Mouse (Mus musculus): ENCODE measurements around the gene Slbp.

Gene Slbp

GRCm38 (mm10) chr5:33681044-33681443, 28.7 kb upstream of the Slbp start:
- CTCF ChIA-PET: no interaction called here

- CTCF ChIA-PET: no interaction called here
Measured at GRCm38 (mm10) chr5:33678244-33678643, 25.9 kb upstream of the Slbp start.

DNA sequence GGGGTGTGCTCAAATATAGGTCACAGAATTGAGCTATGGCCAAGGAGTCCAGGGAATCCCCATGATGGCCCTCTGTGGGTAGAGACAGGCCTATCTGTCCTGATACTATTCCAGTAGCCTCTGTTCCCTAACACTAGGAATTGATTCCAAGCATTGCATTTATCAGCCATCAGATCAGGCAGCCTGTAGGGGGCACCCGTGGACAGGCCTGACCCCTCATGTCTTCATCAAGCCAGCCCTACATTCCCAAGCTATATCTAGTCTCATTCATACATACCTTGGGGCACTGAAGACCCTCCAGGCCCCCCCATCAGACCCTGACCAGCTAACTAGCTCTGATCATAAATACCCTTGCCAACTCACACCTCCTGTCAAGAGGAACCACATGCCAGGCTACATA, 23.6 kb upstream of the Slbp start:
- CTCF ChIA-PET: no interaction called here

DNA sequence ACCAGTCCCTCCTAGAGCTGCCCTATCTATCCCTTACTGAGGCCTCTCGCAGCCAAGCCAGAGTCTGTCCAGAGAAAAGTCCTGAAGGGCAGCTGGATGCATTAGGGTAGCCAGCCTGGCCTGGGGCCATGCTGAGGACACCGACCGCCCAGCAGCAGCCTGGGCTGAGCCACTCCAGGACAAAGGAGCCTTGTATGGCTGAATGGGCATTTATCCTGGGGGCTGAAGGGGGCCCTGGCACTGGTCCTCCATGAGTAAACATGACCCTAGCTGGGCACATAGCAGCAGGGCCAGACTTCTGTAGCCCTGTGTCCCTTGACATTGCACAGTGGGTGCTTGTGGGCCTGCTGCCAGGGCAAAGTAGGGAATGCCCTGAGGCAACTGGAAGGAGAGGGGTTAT, 22.1 kb upstream of the Slbp start:
- CTCF ChIA-PET: no interaction called here

GRCm38 (mm10) chr5:33671659-33672058, 19.3 kb upstream of the Slbp start:
- CTCF ChIA-PET: interaction anchor here (0.6 kb wide), 1 partner anchor 747 kb away, joined by 5 read pairs; no protein-coding TSS in a partner anchor

DNA sequence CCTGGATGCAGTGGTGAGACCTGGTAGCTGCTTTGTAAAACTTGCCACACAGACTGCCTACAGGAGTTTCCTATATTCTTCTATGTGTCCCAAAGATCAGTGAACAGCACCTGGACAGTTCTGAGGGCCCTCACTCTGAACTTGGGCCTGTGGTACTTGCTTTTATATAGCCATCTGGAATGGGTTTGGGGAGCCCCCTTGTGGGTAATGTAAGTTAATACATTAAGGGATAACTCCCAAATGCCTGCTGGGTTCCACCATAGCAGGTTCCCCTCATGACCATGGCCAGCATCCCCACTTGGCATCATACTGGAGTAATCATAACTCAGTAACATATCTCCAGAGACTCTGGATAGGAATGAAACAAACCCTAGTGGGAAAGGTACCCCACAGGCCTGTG, 15.8 kb upstream of the Slbp start:
- CTCF ChIA-PET: interaction anchor here (1.0 kb wide), 1 partner anchor 39 kb away, joined by 3 read pairs; the partner anchor contains the start of gene Fam53a

DNA sequence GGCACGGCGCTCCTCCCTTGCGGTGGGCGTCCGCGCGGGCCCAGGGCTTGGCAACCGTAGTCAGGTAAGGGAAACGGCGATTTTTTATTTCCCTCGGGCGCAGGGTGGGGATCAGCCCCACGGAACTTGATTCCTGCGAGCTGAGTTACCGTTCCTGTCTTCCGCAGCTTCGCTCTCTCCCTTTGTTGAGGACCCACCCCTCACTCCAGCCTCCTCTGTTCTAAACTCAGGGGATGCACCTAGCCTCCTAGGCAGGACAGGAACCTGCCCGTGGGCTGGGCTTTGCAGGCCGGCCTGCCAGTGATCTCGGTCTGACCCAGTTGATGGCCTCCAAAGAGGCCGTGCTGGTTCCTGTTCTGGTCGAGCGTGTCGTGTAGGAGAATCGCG, 6.3 kb upstream of the Slbp start:
- CTCF ChIA-PET: no interaction called here

- CTCF ChIA-PET: no interaction called here
Measured at GRCm38 (mm10) chr5:33657787-33658663, 5.7 kb upstream of the Slbp start, which contains the start of the genes Tacc3 and Tmem129. Tacc3 (plus strand) TSS chr5:33658128. Tmem129 (minus strand) TSS chr5:33658416.

GRCm38 (mm10) chr5:33657251-33657786, 4.9 kb upstream of the Slbp start:
- CTCF ChIA-PET: no interaction called here

- CTCF ChIA-PET: no interaction called here
Measured at GRCm38 (mm10) chr5:33656739-33657138, 4.4 kb upstream of the Slbp start.

DNA sequence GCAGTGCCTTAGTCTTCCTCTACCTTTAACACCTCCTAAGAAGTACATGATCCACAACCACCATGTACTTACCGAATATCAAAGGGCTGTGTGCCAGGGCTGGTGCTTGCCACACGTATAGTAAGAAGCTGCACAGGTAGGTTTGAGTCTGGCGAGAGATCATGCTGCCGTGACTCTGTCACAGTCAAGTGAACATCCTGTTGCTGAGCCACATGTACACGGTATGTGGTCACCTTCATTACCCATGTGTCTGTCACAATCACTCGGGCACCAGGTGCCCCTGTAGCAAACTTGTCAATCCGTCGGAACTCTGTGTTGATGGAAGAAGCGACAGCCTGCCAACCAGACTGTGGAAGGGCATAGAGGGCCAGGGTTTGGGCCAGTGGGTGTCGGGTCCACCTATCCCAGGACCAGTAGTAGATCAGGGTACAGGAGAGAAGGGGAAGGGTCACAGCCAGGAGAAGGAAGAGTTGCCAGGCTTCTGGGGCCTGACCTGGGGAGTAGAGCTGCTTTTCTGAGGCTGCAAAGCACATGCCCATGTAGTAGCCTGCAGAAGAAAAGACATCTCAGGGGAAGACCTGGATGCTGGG, 3.0 kb upstream of the Slbp start:
- CTCF ChIA-PET: interaction anchor here (0.6 kb wide), 1 partner anchor 15 kb away, joined by 4 read pairs; no protein-coding TSS in a partner anchor

- CTCF ChIA-PET: interaction anchor here (0.6 kb wide), 3 partner anchors 16 to 981 kb away, joined by 3 to 5 read pairs (median 4); no protein-coding TSS in a partner anchor
Measured at GRCm38 (mm10) chr5:33654424-33654823, 2.0 kb upstream of the Slbp start.

GRCm38 (mm10) chr5:33652783-33653173, 404 bp upstream of the Slbp start:
- CTCF ChIA-PET: no interaction called here

DNA sequence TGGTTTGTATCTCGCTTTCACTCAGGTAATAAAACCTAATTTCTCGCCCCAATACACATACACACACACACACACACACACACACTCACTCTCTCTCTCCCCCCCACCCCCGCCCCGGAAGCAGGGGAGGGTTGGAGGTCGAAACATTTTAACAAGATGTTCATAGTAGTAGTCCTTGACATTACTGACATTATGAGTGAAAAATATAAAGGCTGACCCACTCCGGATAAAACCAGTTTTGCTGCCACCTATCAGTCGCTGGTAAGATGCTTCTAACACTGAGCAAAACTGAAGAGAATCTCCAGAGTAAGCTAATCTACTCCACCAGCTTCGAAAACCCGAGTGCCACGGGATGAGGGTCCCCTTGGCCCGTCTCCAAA, 843 bp downstream of the Slbp start:
- CTCF ChIA-PET: interaction anchor here (0.8 kb wide), 1 partner anchor 1931 kb away, joined by 5 read pairs; no protein-coding TSS in a partner anchor

- CTCF ChIA-PET: no interaction called here
Measured at GRCm38 (mm10) chr5:33651017-33651416, 1.4 kb downstream of the Slbp start.

- CTCF ChIA-PET: interaction anchor here (1.0 to 1.1 kb wide), 2 partner anchors 11 to 29 kb away, joined by 3 read pairs; partner anchors contain the start of genes Fam53a and Gm9903
Measured at GRCm38 (mm10) chr5:33640652-33641051, 11.7 kb downstream of the Slbp start.

DNA sequence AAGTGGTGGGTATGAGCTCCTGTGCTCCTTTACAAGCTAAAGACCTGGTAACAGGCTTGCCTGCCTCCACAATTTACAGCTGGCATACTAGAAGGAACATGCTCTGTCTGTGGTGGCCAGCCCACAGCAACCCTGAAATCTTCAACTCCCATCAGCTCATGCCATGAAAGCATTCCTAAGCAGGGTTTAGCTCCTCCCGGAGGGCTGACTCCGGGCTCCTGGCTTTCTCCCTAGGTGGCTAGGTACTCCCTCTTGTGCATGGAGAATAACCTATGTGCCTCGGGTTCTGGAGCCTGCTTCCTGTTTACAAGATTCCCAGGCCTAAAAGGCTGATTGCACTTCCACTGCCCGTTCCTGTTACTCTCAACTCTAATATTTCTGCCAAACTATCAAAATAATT, 13.5 kb downstream of the Slbp start:
- CTCF ChIA-PET: no interaction called here

GRCm38 (mm10) chr5:33637606-33638350, 14.6 kb downstream of the Slbp start:
- CTCF ChIA-PET: interaction anchor here (0.6 kb wide), 1 partner anchor 691 kb away, joined by 13 read pairs; no protein-coding TSS in a partner anchor

DNA sequence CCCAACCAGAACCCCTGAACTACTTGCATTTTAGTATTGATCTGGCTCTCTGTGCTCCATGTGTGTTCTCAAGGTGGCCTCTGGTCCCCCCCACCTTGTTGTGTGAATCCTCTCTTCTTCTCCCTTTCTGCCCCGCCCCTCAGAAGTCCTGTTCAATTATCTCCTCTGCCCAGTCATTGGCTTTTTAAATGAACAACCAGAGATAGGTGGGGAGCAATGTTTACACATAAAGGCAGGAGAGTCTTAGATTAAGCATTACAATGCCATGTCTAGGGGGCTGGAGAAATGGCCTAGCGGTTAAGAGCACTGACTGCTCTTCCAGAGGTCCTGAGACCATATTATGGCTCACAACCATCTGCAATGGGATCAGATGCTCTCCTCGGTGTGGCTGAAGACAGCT, 17.0 kb downstream of the Slbp start:
- CTCF ChIA-PET: interaction anchor here (0.5 kb wide), 1 partner anchor 550 kb away, joined by 4 read pairs; no protein-coding TSS in a partner anchor

- CTCF ChIA-PET: no interaction called here
Measured at GRCm38 (mm10) chr5:33632526-33632925, 19.8 kb downstream of the Slbp start.

DNA sequence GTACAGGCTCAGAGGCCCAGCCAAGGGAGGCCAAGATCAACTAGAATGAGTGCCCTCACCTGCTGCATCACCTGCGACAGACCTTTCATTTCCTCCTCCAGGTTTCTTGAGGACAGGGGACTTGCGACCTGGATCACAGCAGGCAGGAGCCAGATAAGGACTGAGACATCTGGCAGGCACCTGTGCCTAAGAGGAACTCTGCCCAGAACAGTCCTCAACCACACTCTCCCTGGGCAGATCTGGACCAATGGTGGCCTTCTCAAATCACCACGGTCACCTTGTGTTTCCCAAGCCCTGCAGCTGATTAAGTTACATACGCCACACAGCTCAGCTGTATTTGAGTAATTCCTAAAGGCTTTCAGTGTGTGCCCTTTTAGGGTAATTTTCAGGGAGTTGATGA, 21.8 kb downstream of the Slbp start:
- CTCF ChIA-PET: no interaction called here

DNA sequence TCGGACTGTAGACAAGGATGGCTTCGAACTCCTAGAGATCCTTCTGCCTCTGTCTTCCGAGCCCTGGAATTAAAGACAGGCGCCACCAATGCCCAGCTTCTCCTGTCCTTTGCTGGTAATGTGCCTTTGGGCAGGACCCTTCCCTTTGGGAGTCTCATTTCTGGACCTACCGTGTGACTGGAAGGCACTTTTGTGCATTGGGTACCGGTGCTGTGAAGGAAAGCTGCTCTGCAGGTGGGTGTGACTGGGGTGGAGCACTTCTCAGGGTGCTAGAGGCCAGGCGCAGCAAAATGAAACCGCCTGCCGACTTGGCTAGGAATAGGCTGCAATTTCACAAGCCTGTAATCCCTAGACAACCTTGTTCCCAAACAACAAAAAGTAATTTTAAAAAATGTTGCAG, 22.3 kb downstream of the Slbp start:
- CTCF ChIA-PET: no interaction called here

Measured in spleen, embryonic (tissue).